Mouse (Mus musculus) c-Kit-positive CD71-positive TER-119-positive erythroid progenitor cells, embryonic 14.5 days (primary cell): Measurements from ENCODE around the gene Olfr684.

ENCODE experiments used
- DNase-seq: peaks from one replicate; pipeline ENCODE4 v3.0.0-alpha.2; 2013; ENCODE audit warnings: low spot score

Olfr684 gene

GRCm38 (mm10) chr7:105163553-105163952 is at the start of gene Olfr684:
Gene Olfr684, minus strand, starts transcription at chr7:105163653.
- DNase-seq = no peak

- DNase-seq = no peak
Observed at GRCm38 (mm10) chr7:105207385-105207784, 43.9 kb upstream of the Olfr684 start, which contains the start of gene Olfr686. Gene Olfr686, minus strand, starts transcription at chr7:105207485.

GRCm38 (mm10) chr7:105185912-105186311 is 22.5 kb upstream of the Olfr684 start, which contains the start of gene Olfr685:
Gene Olfr685, minus strand, starts transcription at chr7:105186012.
- no peak for DNase-seq

GRCm38 (mm10) chr7:105170773-105171172 is 7.3 kb upstream of the Olfr684 start:
- no peak for DNase-seq

GRCm38 (mm10) chr7:105146912-105147311 is 16.5 kb downstream of the Olfr684 start, which contains the start of gene Olfr683:
Gene Olfr683, minus strand, starts transcription at chr7:105147012.
- no peak for DNase-seq

- DNase-seq = no peak
Observed at GRCm38 (mm10) chr7:105141275-105141674, 22.2 kb downstream of the Olfr684 start.

- no peak for DNase-seq
Observed at GRCm38 (mm10) chr7:105116536-105116935, 46.9 kb downstream of the Olfr684 start, which contains the start of gene Olfr681. Gene Olfr681, plus strand, starts transcription at chr7:105116836.
